Mouse (Mus musculus) heart, adult 18-20 months (tissue): ENCODE measurements around the gene Supt6. TPM values are rescaled to one million over a fixed set of nuclear protein-coding genes. Genes with fewer than 3 reads are reported as not detected.
"Not testable (repeated sequence)": the region's sequence is repeated elsewhere in the genome, so short reads cannot be mapped to it uniquely, and the experiment has no call there.

Source experiments
- DNase-seq, 2 experiments: peaks; one replicate each; pipeline ENCODE4 v3.0.0; 2021 to 2022; ENCODE audit warnings: mixed read lengths in 1 of 2
- long read RNA-seq, 2 experiments: library from polyadenylated mRNA; stranded (forward); transcript quantifications; one replicate each; pipeline ENCODE4 v2.0.0; 2021
- total RNA-seq, 2 experiments: library from RNA; stranded (reverse); gene quantifications; 2 replicates each; pipeline ENCODE4 v1.2.3; 2021

The Supt6 gene
- 10 to 100 TPM; 28.4 to 29.7 TPM for total RNA-seq
- long read RNA-seq, experiment 1, full-length matches to known transcripts: 1 of 10 reads
- long read RNA-seq, experiment 1, partial matches to known transcripts: 5 of 10 reads
- long read RNA-seq, experiment 1, other reads (novel, unspliced or antisense): 4 of 10 reads
- long read RNA-seq, experiment 2, partial matches to known transcripts: 2 of 5 reads
- long read RNA-seq, experiment 2, other reads (novel, unspliced or antisense): 3 of 5 reads

GRCm38 (mm10) chr11:78245627-78246317 is at the start of gene Supt6, which contains the start of gene Sdf2:
TSS of gene Supt6 (minus strand) at chr11:78245987.
TSS of gene Sdf2 (plus strand) at chr11:78245746.
- DNase-seq: peak; percentile 91 to 96

- DNase-seq: no peak
These were observed 48.8 kb upstream of the Supt6 start for GRCm38 (mm10) chr11:78294585-78294984.

GRCm38 (mm10) chr11:78290654-78291053 is 44.9 kb upstream of the Supt6 start, which contains the start of gene BC030499:
TSS of gene BC030499 (plus strand) at chr11:78290841.
- no peak for DNase-seq

GRCm38 (mm10) chr11:78289146-78289763 is 43.5 kb upstream of the Supt6 start:
- DNase-seq: no peak

GRCm38 (mm10) chr11:78279586-78279985 is 33.8 kb upstream of the Supt6 start:
- no peak for DNase-seq

- peak in 1 of 2 experiments; percentile 28 for DNase-seq
These were observed 33.1 kb upstream of the Supt6 start for GRCm38 (mm10) chr11:78278853-78279252.

GRCm38 (mm10) chr11:78276169-78276568 is 30.4 kb upstream of the Supt6 start:
- DNase-seq: not testable (repeated sequence)

GRCm38 (mm10) chr11:78275596-78275995 is 29.8 kb upstream of the Supt6 start:
- DNase-seq: no peak

- no peak for DNase-seq
These were observed 26.2 kb upstream of the Supt6 start for GRCm38 (mm10) chr11:78271986-78272385.

GRCm38 (mm10) chr11:78265571-78265970 is 19.8 kb upstream of the Supt6 start:
- DNase-seq: no peak

- DNase-seq: peak; percentile 47 to 61
These were observed 16.8 kb upstream of the Supt6 start for GRCm38 (mm10) chr11:78262550-78262949.

GRCm38 (mm10) chr11:78261380-78262352 is 15.9 kb upstream of the Supt6 start, which contains the start of gene 2610507B11Rik:
TSS of gene 2610507B11Rik (plus strand) at chr11:78261752.
- peak; percentile 91 to 95 for DNase-seq

GRCm38 (mm10) chr11:78260489-78261258 is 14.9 kb upstream of the Supt6 start:
- no peak for DNase-seq

- no peak for DNase-seq
These were observed 10.8 kb upstream of the Supt6 start for GRCm38 (mm10) chr11:78256618-78257017.

GRCm38 (mm10) chr11:78247727-78248140 is 1.9 kb upstream of the Supt6 start:
- DNase-seq: no peak

GRCm38 (mm10) chr11:78247012-78247348 is 1.2 kb upstream of the Supt6 start:
- DNase-seq: no peak

- DNase-seq: no peak
These were observed 678 bp upstream of the Supt6 start for GRCm38 (mm10) chr11:78246318-78247011.

GRCm38 (mm10) chr11:78245261-78245626 is 543 bp downstream of the Supt6 start:
- no peak for DNase-seq

GRCm38 (mm10) chr11:78240193-78240857 is 5.5 kb downstream of the Supt6 start:
- peak; percentile 27 to 44 for DNase-seq

GRCm38 (mm10) chr11:78231518-78231917 is 14.3 kb downstream of the Supt6 start:
- DNase-seq: no peak
